ENCODE assay signal across 13 mouse cellular contexts in genomic region chr12:70293927-70294684, GRCm38 (mm10). TPM values are rescaled to one million over a fixed set of nuclear protein-coding genes. Genes with fewer than 3 reads are reported as not detected.
DNase-seq lines count a peak whose midpoint lies in the region; ATAC-seq and TF ChIP-seq lines count a peak whose summit lies in the region.
"Had no signal": no experiment of that assay in that cellular context is flagged by ENCODE, and none has a peak within 500 bp of the region (broad histone marks: within the 10 kb centered on the region; RNA-seq: fewer than 3 reads in every experiment).

No protein-coding gene starts in this region.

- peak; percentile 43 for TF ChIP-seq CTCF in layer of hippocampus, adult 2 months (conservative IDR thresholded peaks at IDR 0.05)
- peak in 1 of 2 experiments; percentile 41; a peak in 2 of 4 replicates for TF ChIP-seq CTCF in CH12.LX (conservative IDR thresholded peaks at IDR 0.05 in 1 of 2, IDR thresholded peaks at IDR 0.05 in 1 of 2; ENCODE audit: low read depth in 2 of 2, low read length in 2 of 2)

- no peak for TF ChIP-seq POLR2A in CH12.LX (IDR thresholded peaks at IDR 0.05; ENCODE audit: low read depth, low read length)

- H3K4me1 ChIP-seq in CH12.LX (ENCODE audit: control insufficient read depth in 1 of 2, insufficient read depth in 2 of 2), result no peaks in the 10 kb centered on the region
- H3K4me1 ChIP-seq in hindbrain, embryonic 15.5 days (replicated peaks), result peaks cover 3% of the 10 kb centered on the region; the same call in 1 of the 2 replicates

- no peak overlapping the region for H3K9ac ChIP-seq in CH12.LX (ENCODE audit: insufficient read depth, low read depth)
- no peak overlapping the region for H3K9ac ChIP-seq in hindbrain, embryonic 15.5 days

- no peak for DNase-seq in layer of hippocampus, adult 2 months (ENCODE audit: low spot score in 2 of 2)
- DNase-seq in layer of hippocampus, adult 9-11 months, result no peak
- no peak for DNase-seq in CH12.LX (ENCODE audit: extremely low read depth)
- peak; percentile 18 for DNase-seq in embryo, embryonic 10 days (ENCODE audit: low spot score)
- no peak for DNase-seq in B cell, adult 2 months
- DNase-seq in ovary, adult 18-20 months (ENCODE audit: low spot score), result no peak
- DNase-seq: adrenal gland, adult 8-10 months; gastrocnemius, postnatal 14 days; kidney, postnatal 4 days; lung, postnatal 4 days had no signal

- no peaks in the 10 kb centered on the region for H3K27me3 ChIP-seq in CH12.LX (replicated peaks)
- H3K27me3 ChIP-seq in hindbrain, embryonic 15.5 days, result no peaks in the 10 kb centered on the region

- peak overlapping the region; percentile 67; the same call in 1 of the 2 replicates for H3K27ac ChIP-seq in layer of hippocampus, adult 2 months
- no peak overlapping the region for H3K27ac ChIP-seq in CH12.LX (ENCODE audit: insufficient read depth, low read depth)
- H3K27ac ChIP-seq in hindbrain, embryonic 15.5 days (replicated peaks), result peak overlapping the region; percentile 69; the same call in 1 of the 2 replicates

- ATAC-seq in hindbrain, embryonic 15.5 days (ENCODE audit: low FRiP score, low read depth), result peak; percentile 54

- WGBS in hindbrain, embryonic 15.5 days, result 47% methylated on average over 5 of the region's 5 CpGs

- H3K36me3 ChIP-seq in CH12.LX (replicated peaks in 1 of 2; ENCODE audit: control insufficient read depth in 1 of 2, insufficient read depth in 1 of 2, low read length in 1 of 2), result no peaks in the 10 kb centered on the region
- H3K36me3 ChIP-seq in hindbrain, embryonic 15.5 days, result peaks cover 10% of the 10 kb centered on the region; the same call in 1 of the 2 replicates

- dilution Hi-C loops in CH12.LX (cut with MboI; ENCODE audit: extremely low pct_ligation_motif_present, extremely low pct_unique_long_range_greater_than_20kb, low sequenced_read_pairs), result no loop called here

- H3K79me2 ChIP-seq in CH12.LX (replicated peaks; ENCODE audit: control insufficient read depth, extremely low read depth, insufficient read depth, poor library complexity, severe bottlenecking), result no peaks in the 10 kb centered on the region

- in situ Hi-C loops in CH12.LX (cut with MboI; ENCODE audit: low pct_ligation_motif_present, low pct_unique_long_range_greater_than_20kb, low sequenced_read_pairs), result no loop called here

- H3K4me2 ChIP-seq in CH12.LX (ENCODE audit: insufficient read depth, low read depth, poor library complexity, severe bottlenecking), result no peak overlapping the region
- no peak overlapping the region for H3K4me2 ChIP-seq in hindbrain, embryonic 15.5 days
- H3K4me2 ChIP-seq: liver, embryonic 11.5 days had no signal

- no peaks in the 10 kb centered on the region for H3K9me3 ChIP-seq in CH12.LX (replicated peaks; ENCODE audit: low read length)
- H3K9me3 ChIP-seq in hindbrain, embryonic 15.5 days, result no peaks in the 10 kb centered on the region

- TF ChIP-seq EP300 in CH12.LX (IDR thresholded peaks at IDR 0.05; ENCODE audit: low read length), result no peak

- H3K4me3 ChIP-seq in layer of hippocampus, adult 2 months, result no peak overlapping the region
- H3K4me3 ChIP-seq in CH12.LX (replicated peaks in 1 of 3; ENCODE audit: low read depth in 2 of 3, low read length in 2 of 3, poor library complexity in 1 of 3), result no peak overlapping the region
- H3K4me3 ChIP-seq in hindbrain, embryonic 15.5 days, result no peak overlapping the region

- TF ChIP-seq RAD21 in CH12.LX (IDR thresholded peaks at IDR 0.05; ENCODE audit: low read depth, low read length), result peak; percentile 40

TF ChIP-seq in CH12.LX, 34 proteins besides CTCF, POLR2A, EP300 and RAD21:
- TF ChIP-seq MYC (IDR thresholded peaks at IDR 0.05; ENCODE audit: low read depth, low read length), result no peak
- TF ChIP-seq ZC3H11A (IDR thresholded peaks at IDR 0.05; ENCODE audit: low read depth, low read length), result no peak
- no peak for TF ChIP-seq JUN (IDR thresholded peaks at IDR 0.05; ENCODE audit: insufficient read depth, low read depth, low read length)
- 0 out of 2 replicates have a peak, but pooled peaks have one; percentile 5 for TF ChIP-seq SMC3 (IDR thresholded peaks at IDR 0.05; ENCODE audit: low read depth, low read length)
- no peak for TF ChIP-seq PAX5 (IDR thresholded peaks at IDR 0.05; ENCODE audit: low read length)

RNA-seq across cellular contexts. Expression of gene Trim9, which starts 53.3 kb away (rescaled TPM):
- 100 to 1,000 TPM; 306 to 310 TPM for total RNA-seq in layer of hippocampus, adult 2 months (2021)
- total RNA-seq in CH12.LX (2012; rRNA removed) (not detected in 2 replicates), CH12.LX (2014; rRNA removed) (not detected in 2 replicates)
- 0.07 TPM in 1 of 2 replicates, not detected in the other for polyA plus RNA-seq in CH12.LX (2012; ENCODE audit: insufficient read length, low read depth)
- polyA plus RNA-seq in hindbrain, embryonic 15.5 days (2015; fragmentation: Nextera tagmentation; extraction: Ambion mirVana), result 84.5 and 93.3 TPM in 2 replicates
- total RNA-seq: monocyte, adult 5-6 weeks had no signal

Comparison
In these comparisons a context has a peak if more than half of its experiments do, and no peak if none do; other contexts are left out.
1. RNA of gene Trim9, which starts 53.3 kb away (total RNA-seq): 306 to 310 TPM in layer of hippocampus, adult 2 months; not detected in CH12.LX; every median in the first group is over 100 times any median in the second.